In the genomic region with DNA sequence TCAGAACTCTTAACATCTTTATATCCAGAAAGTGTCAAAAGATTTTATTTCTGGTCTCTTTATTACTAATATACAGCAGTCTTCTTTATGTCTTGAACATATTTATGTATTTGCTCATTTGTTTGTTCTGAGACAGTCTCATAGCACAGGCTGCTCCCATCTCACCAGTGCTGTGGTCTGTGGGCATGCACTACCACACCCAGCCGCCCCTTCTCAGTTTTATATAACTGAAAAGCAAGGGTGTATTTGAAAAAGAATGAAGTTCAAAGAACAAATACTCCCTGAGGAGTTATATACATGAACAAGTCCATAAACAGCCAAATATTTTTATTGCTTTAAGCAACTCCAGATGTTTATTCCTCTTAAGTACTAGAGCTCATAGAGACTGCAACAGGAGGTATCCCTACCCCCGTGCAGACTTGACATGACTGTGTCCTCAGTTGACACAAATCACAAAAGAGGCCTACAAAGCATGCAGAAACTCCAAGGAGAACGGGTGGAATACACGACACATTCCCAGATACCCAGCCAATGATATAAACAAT, we compare ENCODE assay signal across 23 mouse cellular contexts.
DNase-seq lines count a peak whose midpoint lies in the region; ATAC-seq and TF ChIP-seq lines count a peak whose summit lies in the region.
"Had no signal": no experiment of that assay in that cellular context is flagged by ENCODE, and none has a peak within 500 bp of the region (broad histone marks: within the 10 kb centered on the region; RNA-seq: fewer than 3 reads in every experiment).

No protein-coding gene starts in this region.

- no peaks in the 10 kb centered on the region for H3K9me3 ChIP-seq in heart, embryonic 15.5 days (replicated peaks)
- H3K9me3 ChIP-seq in heart, embryonic 11.5 days (replicated peaks; ENCODE audit: control insufficient read depth, low read length) = no peaks in the 10 kb centered on the region
- H3K9me3 ChIP-seq in forebrain, embryonic 13.5 days (replicated peaks) = no peaks in the 10 kb centered on the region
- H3K9me3 ChIP-seq: forebrain, embryonic 12.5 days; hindbrain, embryonic 15.5 days; liver, embryonic 13.5 days; midbrain, embryonic 13.5 days had no signal

- H3K9ac ChIP-seq in heart, embryonic 15.5 days = no peak overlapping the region
- H3K9ac ChIP-seq in heart, embryonic 11.5 days (ENCODE audit: low read depth, low read length) = no peak overlapping the region
- no peak overlapping the region for H3K9ac ChIP-seq in forebrain, embryonic 13.5 days
- H3K9ac ChIP-seq: forebrain, embryonic 12.5 days; hindbrain, embryonic 15.5 days; liver, embryonic 13.5 days; midbrain, embryonic 13.5 days had no signal

- no peak for DNase-seq in left cerebral cortex, adult 2 months (ENCODE audit: extremely low spot score in 1 of 2, low spot score in 2 of 2)
- no peak for DNase-seq in left cerebral cortex, adult 8-10 months (ENCODE audit: low spot score in 2 of 2)
- DNase-seq in thymus, postnatal 25 days = peak; percentile 17
- DNase-seq in thymus, postnatal 10 days (ENCODE audit: low spot score in 2 of 2) = no peak
- DNase-seq: adrenal gland, adult 8-10 months; cerebellum, adult 11-12 months; cerebellum, postnatal 10 days; gastrocnemius, adult 2 months; kidney, adult 2 months; kidney, postnatal 36 days; liver, embryonic 13.5 days; lung, adult 2 months; lung, postnatal 14 days; right cerebral cortex, postnatal 14 days had no signal

- peaks cover 29% of the 10 kb centered on the region for H3K4me1 ChIP-seq in heart, embryonic 15.5 days (replicated peaks)
- H3K4me1 ChIP-seq in heart, embryonic 11.5 days (ENCODE audit: control insufficient read depth, insufficient read depth, low read length) = 0 out of 2 replicates have a peak, but pooled peaks cover 10% of the 10 kb centered on the region
- peaks cover 33% of the 10 kb centered on the region for H3K4me1 ChIP-seq in olfactory bulb, adult 2 months (ENCODE audit: control insufficient read depth, insufficient read depth, low read length)
- peaks cover 21% of the 10 kb centered on the region for H3K4me1 ChIP-seq in forebrain, embryonic 13.5 days
- H3K4me1 ChIP-seq: liver, embryonic 13.5 days had no signal

- intact Hi-C loops in left cerebral cortex, adult 2 months (cut with DNase I) = loop anchor here (2.0 to 5.0 kb wide), 2 partner anchors 63 to 111 kb away; a partner anchor contains a TSS

- TF ChIP-seq CTCF in left cerebral cortex, adult 2 months (IDR thresholded peaks at IDR 0.05) = no peak
- no peak for TF ChIP-seq CTCF in olfactory bulb, adult 2 months (IDR thresholded peaks at IDR 0.05; ENCODE audit: insufficient read depth, low read depth, low read length)

- no peak overlapping the region for H3K4me3 ChIP-seq in heart, embryonic 15.5 days
- H3K4me3 ChIP-seq in heart, embryonic 11.5 days (ENCODE audit: low read depth, low read length) = no peak overlapping the region
- H3K4me3 ChIP-seq in left cerebral cortex, adult 2 months = no peak overlapping the region
- no peak overlapping the region for H3K4me3 ChIP-seq in olfactory bulb, adult 2 months (ENCODE audit: insufficient read depth, low read depth, low read length)
- no peak overlapping the region for H3K4me3 ChIP-seq in forebrain, embryonic 13.5 days
- H3K4me3 ChIP-seq: erythroblast, embryonic 14.5 days; forebrain, embryonic 12.5 days; gastrocnemius, adult 2 months; hindbrain, embryonic 15.5 days; liver, embryonic 13.5 days; midbrain, embryonic 13.5 days had no signal

- no peak for ATAC-seq in heart, embryonic 15.5 days (replicated peaks; ENCODE audit: insufficient number of reproducible peaks, insufficient read depth, low FRiP score, low read depth)
- ATAC-seq in heart, embryonic 11.5 days (replicated peaks; ENCODE audit: insufficient number of reproducible peaks, low FRiP score, low TSS enrichment) = no peak
- ATAC-seq in forebrain, embryonic 13.5 days = no peak
- ATAC-seq: activated CD4-positive, CD25-positive, alpha-beta regulatory T cell, adult 4 months; midbrain, embryonic 13.5 days had no signal

- no peak for TF ChIP-seq POLR2A in olfactory bulb, adult 2 months (IDR thresholded peaks at IDR 0.05; ENCODE audit: insufficient read depth, low read depth, low read length)

- WGBS in heart, embryonic 15.5 days = 72% methylated on average over 4 of the region's 4 CpGs
- WGBS in heart, embryonic 11.5 days (ENCODE audit: insufficient replicate concordance) = 74% methylated on average over 4 of the region's 4 CpGs
- 34% methylated on average over 4 of the region's 4 CpGs for WGBS in olfactory bulb, adult 2 months
- WGBS in forebrain, embryonic 13.5 days = 81% methylated on average over 4 of the region's 4 CpGs

- H3K4me2 ChIP-seq in heart, embryonic 15.5 days = no peak overlapping the region
- H3K4me2 ChIP-seq in heart, embryonic 11.5 days = no peak overlapping the region
- no peak overlapping the region for H3K4me2 ChIP-seq in forebrain, embryonic 13.5 days
- H3K4me2 ChIP-seq: forebrain, embryonic 12.5 days; hindbrain, embryonic 15.5 days; liver, embryonic 13.5 days; midbrain, embryonic 13.5 days had no signal

- H3K27me3 ChIP-seq in heart, embryonic 15.5 days = no peaks in the 10 kb centered on the region
- H3K27me3 ChIP-seq in heart, embryonic 11.5 days (ENCODE audit: control insufficient read depth, insufficient read depth, low read length) = no peaks in the 10 kb centered on the region
- H3K27me3 ChIP-seq in forebrain, embryonic 13.5 days = no peaks in the 10 kb centered on the region
- H3K27me3 ChIP-seq: forebrain, embryonic 12.5 days; hindbrain, embryonic 15.5 days; liver, embryonic 13.5 days; midbrain, embryonic 13.5 days had no signal

- peak overlapping the region; percentile 91 for H3K27ac ChIP-seq in heart, embryonic 15.5 days
- H3K27ac ChIP-seq in heart, embryonic 11.5 days (ENCODE audit: low read depth, low read length) = no peak overlapping the region
- H3K27ac ChIP-seq in left cerebral cortex, adult 2 months = peak overlapping the region; percentile 69
- H3K27ac ChIP-seq in olfactory bulb, adult 2 months (ENCODE audit: insufficient read depth, low read depth, low read length) = peak overlapping the region; percentile 92
- no peak overlapping the region for H3K27ac ChIP-seq in forebrain, embryonic 13.5 days
- H3K27ac ChIP-seq: gastrocnemius, adult 2 months; hindbrain, embryonic 15.5 days; liver, embryonic 13.5 days; midbrain, embryonic 13.5 days had no signal

- no peaks in the 10 kb centered on the region for H3K36me3 ChIP-seq in heart, embryonic 15.5 days
- H3K36me3 ChIP-seq in heart, embryonic 11.5 days (ENCODE audit: control insufficient read depth, insufficient read depth, low read length) = no peaks in the 10 kb centered on the region
- H3K36me3 ChIP-seq in forebrain, embryonic 13.5 days (ENCODE audit: poor library complexity, severe bottlenecking) = no peaks in the 10 kb centered on the region; the same call in 1 of the 2 replicates
- H3K36me3 ChIP-seq: liver, embryonic 13.5 days had no signal

Comparison
In these comparisons a context has a peak if more than half of its experiments do, and no peak if none do; other contexts are left out.
1. H3K27ac ChIP-seq: peak in heart, embryonic 15.5 days (single experiment), left cerebral cortex, adult 2 months (single experiment) and olfactory bulb, adult 2 months (single experiment); none in heart, embryonic 11.5 days (single experiment) and forebrain, embryonic 13.5 days (single experiment).